Mouse (Mus musculus): Measurements from ENCODE around the gene St3gal2. TPM values are rescaled to one million over a fixed set of nuclear protein-coding genes. Genes with fewer than 3 reads are reported as not detected.
"Not testable (repeated sequence)": the region's sequence is repeated elsewhere in the genome, so short reads cannot be mapped to it uniquely, and the experiment has no call there.

Gene St3gal2
- polyA plus RNA-seq, 1 experiment from 2014 or later: 40.3 TPM

- no peak overlapping the region for H3K4me3 ChIP-seq
- H3K27me3 ChIP-seq (replicated peaks): no peaks in the 10 kb centered on the region
- WGBS (ENCODE audit: insufficient replicate concordance): 75% methylated on average over 10 of the region's 10 CpGs
- ATAC-seq: no peak
- peaks cover 38% of the 10 kb centered on the region for H3K36me3 ChIP-seq
- no peak overlapping the region for H3K4me2 ChIP-seq
- no peak overlapping the region for H3K27ac ChIP-seq
- H3K9ac ChIP-seq: no peak overlapping the region
- peaks cover 3% of the 10 kb centered on the region; the same call in 1 of the 2 replicates for H3K4me1 ChIP-seq
- no peaks in the 10 kb centered on the region for H3K9me3 ChIP-seq (replicated peaks)
Measured at GRCm38 (mm10) chr8:110894851-110895250, 24.9 kb upstream of the St3gal2 start.

- Histone ChIP-seq H3K4me3 (no peak overlapping the region), H3K4me1 (peaks cover 3% of the 10 kb centered on the region; the same call in 1 of the 2 replicates), H3K9me3 (replicated peaks) (no peaks in the 10 kb centered on the region), H3K27ac (no peak overlapping the region), H3K36me3 (peaks cover 38% of the 10 kb centered on the region), H3K9ac (no peak overlapping the region), H3K27me3 (replicated peaks) (no peaks in the 10 kb centered on the region), H3K4me2 (no peak overlapping the region)
- WGBS (ENCODE audit: insufficient replicate concordance): 73% methylated on average over 9 of the region's 9 CpGs
- ATAC-seq: no peak
Measured at GRCm38 (mm10) chr8:110895254-110895653, 24.5 kb upstream of the St3gal2 start.

DNA sequence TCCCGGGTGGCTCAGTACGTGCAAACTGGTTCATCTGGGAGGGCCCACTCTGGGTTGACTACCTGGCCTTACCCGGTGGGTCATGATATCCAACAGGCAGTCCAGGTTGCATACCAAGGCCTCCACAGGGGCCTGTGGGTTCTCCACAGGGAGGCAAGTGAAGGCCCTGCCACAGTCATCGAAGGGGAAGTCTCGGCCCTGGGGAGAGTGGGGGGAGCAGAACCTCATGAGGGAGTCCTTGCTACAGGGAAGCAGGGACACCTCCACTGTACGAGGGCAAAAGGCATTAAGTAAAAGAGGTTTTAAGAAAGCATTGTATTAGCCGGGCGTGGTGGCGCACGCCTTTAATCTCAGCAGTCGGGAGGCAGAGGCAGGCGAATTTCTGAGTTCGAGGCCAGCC is 23.9 kb upstream of the St3gal2 start:
- H3K4me3 ChIP-seq: no peak overlapping the region
- H3K9me3 ChIP-seq (replicated peaks): no peaks in the 10 kb centered on the region
- no peak overlapping the region for H3K27ac ChIP-seq
- no peak overlapping the region for H3K4me2 ChIP-seq
- H3K36me3 ChIP-seq: peaks cover 38% of the 10 kb centered on the region
- 84% methylated on average over 13 of the region's 13 CpGs for WGBS (ENCODE audit: insufficient replicate concordance)
- H3K27me3 ChIP-seq (replicated peaks): no peaks in the 10 kb centered on the region
- H3K9ac ChIP-seq: no peak overlapping the region
- no peak for ATAC-seq
- peaks cover 5% of the 10 kb centered on the region for H3K4me1 ChIP-seq

DNA sequence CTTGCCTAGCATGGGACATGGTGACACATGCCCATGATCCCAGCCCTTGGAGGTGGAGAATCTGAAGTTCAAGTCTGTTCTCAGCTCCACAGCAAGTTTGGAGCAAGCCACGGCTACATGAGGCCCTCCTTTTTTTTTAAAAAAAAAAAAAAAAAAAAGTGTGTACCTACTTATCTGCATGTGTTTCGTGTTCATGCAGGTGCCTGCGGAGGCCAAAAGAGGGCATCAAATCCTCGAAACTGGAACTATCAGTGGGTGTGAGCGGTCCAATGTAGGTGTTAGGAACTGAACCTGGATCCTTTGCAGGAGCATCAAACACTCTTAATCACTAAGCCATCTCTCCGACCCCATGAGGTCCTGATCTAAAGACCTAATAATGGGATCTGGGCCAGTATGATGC is 22.2 kb upstream of the St3gal2 start:
- Histone ChIP-seq H3K27ac (no peak overlapping the region), H3K36me3 (peaks cover 30% of the 10 kb centered on the region), H3K4me2 (no peak overlapping the region), H3K4me1 (peaks cover 18% of the 10 kb centered on the region), H3K9me3 (replicated peaks) (no peaks in the 10 kb centered on the region), H3K27me3 (replicated peaks) (no peaks in the 10 kb centered on the region), H3K9ac (no peak overlapping the region), H3K4me3 (no peak overlapping the region)
- 79% methylated on average over 6 of the region's 6 CpGs for WGBS (ENCODE audit: insufficient replicate concordance)
- ATAC-seq: no peak

DNA sequence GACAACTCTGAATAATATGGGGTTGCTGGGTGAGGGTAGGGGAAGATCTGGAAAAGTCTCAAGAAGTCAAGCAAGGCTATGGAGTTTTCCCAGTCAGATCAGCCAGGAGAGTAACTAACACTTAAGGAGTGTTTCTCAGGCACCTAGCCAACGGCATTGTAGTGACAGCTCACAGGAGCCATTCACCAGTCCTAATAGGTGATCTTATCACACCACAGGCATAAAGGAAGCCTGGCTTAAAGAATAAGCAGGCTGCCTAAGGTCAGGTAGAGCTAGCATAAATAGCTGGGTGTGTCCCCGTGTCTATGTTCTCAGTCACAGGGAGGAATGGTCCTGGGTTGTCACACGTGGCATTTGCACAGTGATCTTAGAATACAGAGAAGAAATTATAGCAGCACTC is 18.7 kb upstream of the St3gal2 start:
- Histone ChIP-seq H3K4me2 (peak overlapping the region; percentile 78), H3K36me3 (peaks cover 18% of the 10 kb centered on the region), H3K4me1 (peaks cover 20% of the 10 kb centered on the region), H3K9ac (no peak overlapping the region), H3K9me3 (replicated peaks) (no peaks in the 10 kb centered on the region), H3K4me3 (no peak overlapping the region), H3K27me3 (replicated peaks) (no peaks in the 10 kb centered on the region), H3K27ac (no peak overlapping the region)
- no peak for ATAC-seq
- WGBS (ENCODE audit: insufficient replicate concordance): 59% methylated on average over 3 of the region's 3 CpGs

- Histone ChIP-seq H3K36me3 (peaks cover 18% of the 10 kb centered on the region), H3K9ac (peak within 1 kb of the TSS; percentile 74), H3K27ac (no peak within 1 kb of the TSS; the same call in 1 of the 2 replicates), H3K4me2 (peak within 1 kb of the TSS; percentile 78), H3K9me3 (replicated peaks) (no peaks in the 10 kb centered on the region), H3K4me1 (peaks cover 20% of the 10 kb centered on the region), H3K4me3 (peak within 1 kb of the TSS; percentile 72), H3K27me3 (replicated peaks) (no peaks in the 10 kb centered on the region)
- ATAC-seq: peak; percentile 94
- 3% methylated on average over 30 of the region's 30 CpGs for WGBS (ENCODE audit: insufficient replicate concordance)
Measured at GRCm38 (mm10) chr8:110901839-110902578, 17.7 kb upstream of the St3gal2 start, which contains the start of gene Fuk. TSS of gene Fuk (minus strand) at chr8:110902488.

DNA sequence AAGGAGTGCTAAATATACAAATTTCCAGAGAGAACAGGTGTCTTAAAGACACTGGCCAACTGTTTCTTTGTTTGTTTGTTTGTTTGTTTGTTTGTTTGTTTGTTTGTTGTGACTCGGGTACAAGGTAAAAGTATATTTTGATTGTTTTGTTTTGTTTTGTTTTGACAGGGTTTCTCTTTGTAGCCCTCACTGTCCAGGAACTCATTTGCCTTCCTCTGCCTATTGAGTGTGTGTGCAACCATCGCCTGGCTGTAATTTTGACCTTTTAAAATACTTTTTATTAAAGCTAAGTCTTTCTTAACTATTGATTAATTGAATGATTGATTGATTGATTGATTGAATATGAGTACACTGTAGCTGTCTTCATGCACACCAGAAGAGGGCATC is 17.1 kb upstream of the St3gal2 start:
- Histone ChIP-seq H3K9me3 (replicated peaks) (no peaks in the 10 kb centered on the region), H3K4me1 (peaks cover 20% of the 10 kb centered on the region), H3K9ac (peak overlapping the region; percentile 74), H3K36me3 (peaks cover 17% of the 10 kb centered on the region), H3K27ac (no peak overlapping the region), H3K4me2 (peak overlapping the region; percentile 78), H3K27me3 (replicated peaks) (no peaks in the 10 kb centered on the region), H3K4me3 (peak overlapping the region; percentile 72)
- no peak for ATAC-seq
- 25% methylated on average over 2 of the region's 2 CpGs for WGBS (ENCODE audit: insufficient replicate concordance)

DNA sequence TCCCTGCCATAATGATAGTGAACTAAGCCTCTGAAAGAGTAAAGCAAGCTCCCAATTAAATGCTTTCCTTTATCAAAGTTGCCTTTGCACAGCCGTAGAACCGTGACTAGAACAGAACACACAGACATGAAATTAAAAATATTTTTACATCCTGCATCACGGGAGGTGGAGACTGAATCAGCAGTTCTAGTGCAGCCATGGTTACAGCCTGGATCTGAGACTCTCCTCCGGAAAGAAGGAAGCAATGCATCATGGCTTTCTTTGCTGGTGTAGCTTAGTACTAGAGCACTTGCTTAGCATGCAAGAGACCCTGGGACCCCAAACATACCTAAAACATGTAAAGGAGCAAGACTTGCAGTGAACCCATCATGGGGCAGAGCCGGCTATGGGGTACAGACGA is 14.3 kb upstream of the St3gal2 start:
- peaks cover 20% of the 10 kb centered on the region for H3K4me1 ChIP-seq
- no peak overlapping the region for H3K4me2 ChIP-seq
- H3K27ac ChIP-seq: no peak overlapping the region
- no peaks in the 10 kb centered on the region for H3K36me3 ChIP-seq
- H3K9ac ChIP-seq: no peak overlapping the region
- WGBS (ENCODE audit: insufficient replicate concordance): 72% methylated on average over 6 of the region's 6 CpGs
- H3K27me3 ChIP-seq (replicated peaks): no peaks in the 10 kb centered on the region
- no peak overlapping the region for H3K4me3 ChIP-seq
- H3K9me3 ChIP-seq (replicated peaks): no peaks in the 10 kb centered on the region
- ATAC-seq: no peak

GRCm38 (mm10) chr8:110906682-110907081 is 13.0 kb upstream of the St3gal2 start:
- ATAC-seq: no peak
- Histone ChIP-seq H3K9ac (no peak overlapping the region), H3K9me3 (replicated peaks) (no peaks in the 10 kb centered on the region), H3K4me3 (no peak overlapping the region), H3K36me3 (no peaks in the 10 kb centered on the region), H3K4me1 (peaks cover 13% of the 10 kb centered on the region), H3K27me3 (replicated peaks) (no peaks in the 10 kb centered on the region), H3K27ac (no peak overlapping the region), H3K4me2 (no peak overlapping the region)
- 70% methylated on average over 1 of the region's 1 CpGs for WGBS (ENCODE audit: insufficient replicate concordance)

DNA sequence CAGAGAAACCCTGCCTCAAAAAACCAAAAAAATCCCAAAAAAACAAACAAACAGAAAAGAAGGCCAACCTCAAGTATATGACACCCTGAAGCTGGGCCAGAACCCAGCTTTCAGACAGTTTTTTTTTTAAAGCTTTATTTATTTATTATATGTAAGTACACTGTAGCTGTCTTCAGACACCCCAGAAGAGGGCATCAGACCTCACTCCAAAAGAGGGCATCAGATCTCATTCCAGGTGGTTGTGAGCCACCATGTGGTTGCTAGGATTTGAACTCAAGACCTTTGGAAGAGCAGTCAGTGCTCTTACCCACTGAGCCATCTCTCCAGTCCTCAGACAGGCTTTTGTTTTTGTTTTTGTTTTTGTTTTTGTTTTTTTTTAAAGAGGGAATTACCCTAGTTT is 9.9 kb upstream of the St3gal2 start:
- not testable (repeated sequence) for H3K9me3 ChIP-seq (replicated peaks); H3K4me2 ChIP-seq; H3K36me3 ChIP-seq; ATAC-seq; H3K27me3 ChIP-seq (replicated peaks); H3K27ac ChIP-seq; H3K4me3 ChIP-seq; H3K9ac ChIP-seq
- H3K4me1 ChIP-seq: peaks cover 12% of the 10 kb centered on the region

DNA sequence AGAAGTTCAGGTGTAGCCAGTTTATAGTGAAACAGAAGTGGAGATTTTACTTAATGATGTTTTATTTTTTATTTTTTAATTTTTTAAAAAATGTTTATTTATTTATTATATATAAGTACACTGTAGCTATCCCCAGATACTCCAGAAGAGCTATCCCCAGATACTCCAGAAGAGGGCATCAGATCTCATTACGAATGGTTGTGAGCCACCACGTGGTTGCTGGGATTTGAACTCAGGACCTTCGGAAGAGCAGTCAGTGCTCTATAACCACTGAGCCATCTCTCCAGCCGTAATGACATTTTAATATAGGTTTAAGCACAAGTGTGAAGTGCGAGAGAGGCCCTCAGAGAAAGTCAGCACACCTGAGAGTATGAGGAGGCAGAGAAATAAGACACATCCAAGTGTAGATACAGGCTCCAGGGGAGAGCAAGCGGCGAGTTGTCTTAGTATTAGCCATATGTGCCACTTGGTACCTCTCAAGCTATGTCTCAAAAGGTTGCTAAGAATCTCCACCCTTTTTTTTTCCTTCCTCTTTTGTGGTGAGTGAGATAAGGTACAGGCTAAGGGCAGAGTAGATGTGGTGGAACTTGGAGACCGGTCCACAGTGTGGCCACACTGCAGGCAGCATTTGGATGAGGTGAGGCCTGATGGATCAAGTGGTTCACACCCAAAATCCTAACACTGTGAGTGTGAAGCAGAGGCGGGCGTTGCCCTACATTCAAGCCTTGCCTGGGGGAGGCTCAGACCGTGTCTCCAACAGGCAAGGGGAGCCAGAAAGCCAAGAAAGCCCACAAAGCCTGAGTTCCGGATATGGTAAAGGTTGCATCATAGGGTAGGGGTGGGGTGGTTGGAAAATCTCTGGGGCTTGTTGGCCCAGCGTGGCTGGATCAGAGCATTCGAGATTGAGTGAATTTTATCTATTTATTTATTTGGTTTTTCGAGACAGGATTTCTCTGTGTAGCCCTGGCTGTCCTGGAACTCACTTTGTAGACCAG is 7.8 kb upstream of the St3gal2 start:
- ATAC-seq: peak; percentile 78
- no peaks in the 10 kb centered on the region for H3K27me3 ChIP-seq (replicated peaks)
- peak overlapping the region; percentile 33 for H3K4me2 ChIP-seq
- H3K27ac ChIP-seq: peak overlapping the region; percentile 60; the same call in 1 of the 2 replicates
- peaks cover 12% of the 10 kb centered on the region for H3K4me1 ChIP-seq
- H3K36me3 ChIP-seq: no peaks in the 10 kb centered on the region
- no peak overlapping the region for H3K4me3 ChIP-seq
- 42% methylated on average over 15 of the region's 15 CpGs for WGBS (ENCODE audit: insufficient replicate concordance)
- peak overlapping the region; percentile 22; the same call in 1 of the 2 replicates for H3K9ac ChIP-seq
- H3K9me3 ChIP-seq (replicated peaks): no peaks in the 10 kb centered on the region

GRCm38 (mm10) chr8:110917415-110917814 is 2.3 kb upstream of the St3gal2 start:
- Histone ChIP-seq H3K4me3 (no peak overlapping the region), H3K9me3 (replicated peaks) (no peaks in the 10 kb centered on the region), H3K4me1 (peaks cover 43% of the 10 kb centered on the region), H3K9ac (no peak overlapping the region), H3K27me3 (replicated peaks) (no peaks in the 10 kb centered on the region), H3K27ac (no peak overlapping the region), H3K36me3 (peaks cover 6% of the 10 kb centered on the region; the same call in 1 of the 2 replicates), H3K4me2 (no peak overlapping the region)
- ATAC-seq: no peak
- 74% methylated on average over 2 of the region's 2 CpGs for WGBS (ENCODE audit: insufficient replicate concordance)
